Mouse (Mus musculus): ENCODE measurements around the gene Rinl. TPM values are rescaled to one million over a fixed set of nuclear protein-coding genes. Genes with fewer than 3 reads are reported as not detected.
A peak's percentile ranks its signal among the peaks of the same experiment; 100 is the strongest.

The Rinl gene
- polyA plus RNA-seq, 1 experiment from 2014 or later, result 16.1 TPM

DNA sequence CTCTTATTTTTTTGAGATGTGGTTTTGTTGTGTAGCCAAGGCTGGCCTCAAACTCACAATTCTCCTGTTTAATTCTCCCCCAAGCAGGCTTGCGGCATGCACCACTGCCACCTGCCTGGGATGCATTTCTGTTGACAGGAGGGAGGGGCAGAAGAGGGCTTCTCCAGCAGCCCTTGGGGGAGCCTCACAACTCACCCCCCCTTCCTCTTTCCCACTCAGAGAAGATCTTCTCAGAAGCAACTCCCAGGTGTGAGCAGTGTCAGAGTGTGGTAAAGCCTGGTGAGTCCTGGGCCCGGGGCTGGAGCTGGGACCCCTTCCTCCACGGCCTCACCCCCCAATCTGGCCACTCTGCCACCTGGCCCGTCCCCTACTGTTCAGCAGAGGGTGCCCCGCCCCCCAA, 3.6 kb upstream of the Rinl start:
- no peaks in the 10 kb centered on the region for H3K9me3 ChIP-seq (replicated peaks)
- WGBS (ENCODE audit: insufficient replicate concordance), result 74% methylated on average over 5 of the region's 5 CpGs
- no peak for ATAC-seq

DNA sequence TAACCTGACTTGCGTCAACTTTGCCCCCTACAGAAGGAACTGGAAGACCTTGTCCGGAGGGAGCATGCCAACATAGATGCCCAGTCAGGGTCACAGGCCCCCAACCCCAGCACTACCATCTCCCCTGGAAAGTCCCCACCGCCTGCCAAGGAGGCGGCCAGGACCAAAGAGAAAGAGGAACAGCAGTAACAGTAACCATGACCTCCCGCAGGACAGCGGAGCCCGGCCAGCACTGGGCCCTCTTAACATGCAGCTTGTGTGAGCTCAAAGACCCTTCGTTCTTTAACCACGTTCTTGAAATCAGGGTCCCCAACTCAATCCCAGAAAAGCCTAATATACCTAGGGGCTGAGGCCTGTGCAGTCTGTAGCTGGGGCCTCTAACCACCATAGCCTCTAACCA, 885 bp upstream of the Rinl start:
- H3K4me1 ChIP-seq, result peaks cover 27% of the 10 kb centered on the region
- no peak overlapping the region for H3K27ac ChIP-seq
- no peak overlapping the region for H3K9ac ChIP-seq
- no peak overlapping the region for H3K4me2 ChIP-seq
- no peak for ATAC-seq
- no peak overlapping the region for H3K4me3 ChIP-seq
- WGBS (ENCODE audit: insufficient replicate concordance), result 90% methylated on average over 9 of the region's 9 CpGs
- H3K27me3 ChIP-seq (replicated peaks), result no peaks in the 10 kb centered on the region
- H3K36me3 ChIP-seq, result peaks cover 33% of the 10 kb centered on the region
- no peaks in the 10 kb centered on the region for H3K9me3 ChIP-seq (replicated peaks)

More for the DNA sequence above, 3.6 kb upstream of the Rinl start:
- Histone ChIP-seq H3K36me3 (peaks cover 36% of the 10 kb centered on the region), H3K4me1 (peaks cover 27% of the 10 kb centered on the region), H3K27me3 (replicated peaks) (no peaks in the 10 kb centered on the region), H3K4me2 (no peak overlapping the region), H3K4me3 (no peak overlapping the region), H3K9ac (no peak overlapping the region), H3K27ac (no peak overlapping the region)

DNA sequence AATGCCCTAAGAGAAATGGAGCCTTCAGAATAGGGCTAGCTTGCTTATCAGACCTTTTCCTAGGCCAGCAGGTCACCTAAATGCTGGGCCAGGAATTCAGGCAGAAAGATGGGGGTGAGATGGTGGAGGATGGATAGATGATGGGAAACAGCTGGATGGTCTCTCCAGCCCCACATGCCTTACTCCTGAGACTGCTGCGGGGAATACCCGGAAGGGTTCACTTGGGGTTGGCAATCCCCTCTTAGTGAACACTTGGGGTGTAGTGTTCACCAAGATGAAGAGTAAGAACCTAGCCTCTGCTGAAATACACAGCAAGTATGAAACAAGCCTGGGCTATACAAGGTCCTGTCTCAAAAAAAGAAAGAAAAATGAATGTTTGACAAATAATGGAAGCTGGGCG, 466 bp downstream of the Rinl start:
- WGBS (ENCODE audit: insufficient replicate concordance), result 74% methylated on average over 3 of the region's 3 CpGs

DNA sequence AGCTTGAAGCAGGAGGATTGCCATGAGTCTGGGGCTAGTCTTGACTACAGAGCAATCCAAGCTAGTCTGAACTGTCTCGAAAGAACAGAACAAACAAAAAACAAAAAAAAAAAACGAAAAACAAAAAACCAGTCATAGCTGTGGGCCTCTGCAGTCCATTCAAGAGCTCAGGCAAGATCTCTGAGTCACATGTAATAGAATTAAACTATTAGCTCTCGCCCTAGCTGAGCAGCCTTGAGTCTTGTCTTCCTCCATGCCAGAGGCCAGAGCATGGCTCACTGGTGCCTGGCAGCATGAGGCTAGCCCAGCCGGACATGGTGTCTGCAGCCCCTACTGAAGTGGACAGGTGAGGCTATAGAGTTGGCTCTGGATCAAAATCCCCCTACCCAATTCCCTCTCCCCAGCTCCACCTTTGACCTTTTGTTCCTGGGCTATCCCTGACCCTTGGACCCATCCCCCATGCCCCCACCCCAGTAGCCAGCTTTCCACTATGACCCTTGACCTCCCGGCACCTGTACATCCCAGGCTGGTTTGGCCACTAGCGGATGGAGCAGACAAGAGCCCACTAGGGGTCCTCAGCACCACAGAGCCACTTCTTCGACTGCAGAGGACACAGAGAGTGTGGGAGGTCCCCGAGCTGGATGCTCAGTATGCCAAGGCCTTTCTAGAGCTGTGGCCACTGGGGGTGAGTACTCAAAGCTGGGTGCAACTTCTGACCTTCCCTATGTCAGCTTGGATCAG, 1.5 kb downstream of the Rinl start:
- Histone ChIP-seq H3K27ac (no peak overlapping the region), H3K36me3 (peaks cover 18% of the 10 kb centered on the region; the same call in 1 of the 2 replicates), H3K4me2 (no peak overlapping the region), H3K9me3 (replicated peaks) (no peaks in the 10 kb centered on the region), H3K4me1 (peaks cover 28% of the 10 kb centered on the region), H3K27me3 (replicated peaks) (no peaks in the 10 kb centered on the region; the same call in 1 of the 2 replicates), H3K9ac (no peak overlapping the region), H3K4me3 (no peak overlapping the region)
- ATAC-seq, result 0 out of 2 replicates have a peak, but pooled peaks have one; percentile 27
- WGBS (ENCODE audit: insufficient replicate concordance), result 56% methylated on average over 8 of the region's 8 CpGs

More for the DNA sequence above, 466 bp downstream of the Rinl start:
- no peak for ATAC-seq
- H3K9me3 ChIP-seq (replicated peaks), result no peaks in the 10 kb centered on the region
- peaks cover 22% of the 10 kb centered on the region; the same call in 1 of the 2 replicates for H3K36me3 ChIP-seq
- 0 out of 2 replicates have a peak overlapping the region, but pooled peaks have one; percentile 1 for H3K9ac ChIP-seq
- no peaks in the 10 kb centered on the region for H3K27me3 ChIP-seq (replicated peaks)
- no peak overlapping the region for H3K4me3 ChIP-seq
- peaks cover 27% of the 10 kb centered on the region for H3K4me1 ChIP-seq
- H3K4me2 ChIP-seq, result no peak overlapping the region
- H3K27ac ChIP-seq, result no peak overlapping the region

DNA sequence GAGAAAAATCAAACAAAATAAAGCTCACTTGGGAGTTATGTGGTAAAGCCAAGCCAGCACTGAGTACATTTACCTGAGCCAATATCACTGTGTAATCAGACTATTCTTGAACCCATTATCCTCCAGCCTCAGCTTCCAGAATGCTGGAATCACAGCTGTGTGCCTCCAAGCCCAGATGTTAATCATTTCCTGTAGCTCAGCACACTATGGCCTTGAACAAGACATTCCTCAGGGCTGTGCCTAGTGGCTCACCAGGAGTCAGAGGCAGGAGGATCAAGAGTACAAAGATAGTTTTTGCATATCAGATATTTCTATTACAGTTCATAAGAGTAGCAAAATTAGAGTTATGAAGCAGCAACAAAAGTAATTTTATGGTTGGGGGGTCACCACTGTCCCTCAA, 2.9 kb downstream of the Rinl start:
- H3K9me3 ChIP-seq (replicated peaks), result no peaks in the 10 kb centered on the region
- no peak overlapping the region for H3K4me3 ChIP-seq
- no peak overlapping the region for H3K9ac ChIP-seq
- H3K4me2 ChIP-seq, result no peak overlapping the region
- 0 out of 2 replicates have a peak, but pooled peaks cover 7% of the 10 kb centered on the region for H3K36me3 ChIP-seq
- peaks cover 43% of the 10 kb centered on the region for H3K4me1 ChIP-seq
- ATAC-seq, result no peak
- H3K27me3 ChIP-seq (replicated peaks), result no peaks in the 10 kb centered on the region; the same call in 1 of the 2 replicates
- no peak overlapping the region for H3K27ac ChIP-seq

DNA sequence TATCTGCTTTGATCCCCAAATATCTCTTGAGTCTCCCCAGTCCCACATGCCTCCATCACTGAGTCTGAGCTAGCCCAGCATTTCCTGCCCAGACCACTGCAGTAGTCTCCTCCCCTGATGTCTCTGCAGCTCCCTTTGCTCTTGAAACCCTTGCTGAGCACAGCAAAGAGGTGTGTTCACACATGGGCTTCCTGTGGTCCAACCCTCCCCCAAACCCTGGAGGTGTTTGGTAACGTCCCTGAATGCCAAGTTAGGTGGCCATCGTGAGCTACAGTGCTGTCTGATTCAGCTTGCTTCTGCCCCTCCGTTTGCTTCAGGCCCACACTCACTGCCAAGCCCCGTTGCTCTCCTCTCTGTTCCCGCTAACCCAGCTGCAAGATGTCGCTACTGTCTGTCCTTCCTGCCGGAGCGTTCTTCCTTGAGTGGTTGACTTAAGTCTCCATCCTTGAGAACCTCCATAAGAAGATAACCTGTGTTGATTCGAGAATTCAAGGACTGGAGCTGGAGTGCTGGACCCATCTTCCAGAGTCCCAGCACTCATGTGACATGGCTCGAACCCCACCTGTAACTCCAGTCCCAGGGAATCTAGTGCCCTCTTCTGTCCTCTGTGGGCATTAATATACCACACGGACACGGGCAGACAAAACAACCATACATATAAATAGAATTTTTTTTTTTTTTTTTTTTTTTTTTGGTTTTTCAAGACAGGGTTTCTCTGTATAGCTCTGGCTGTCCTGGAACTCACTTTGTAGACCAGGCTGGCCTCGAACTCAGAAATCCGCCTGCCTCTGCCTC, 3.8 kb downstream of the Rinl start:
- Histone ChIP-seq H3K36me3 (peaks cover 8% of the 10 kb centered on the region; the same call in 1 of the 2 replicates), H3K27ac (no peak overlapping the region), H3K9me3 (replicated peaks) (no peaks in the 10 kb centered on the region), H3K4me3 (no peak overlapping the region), H3K4me1 (peaks cover 52% of the 10 kb centered on the region), H3K27me3 (replicated peaks) (no peaks in the 10 kb centered on the region; the same call in 1 of the 2 replicates), H3K4me2 (no peak overlapping the region), H3K9ac (no peak overlapping the region)
- WGBS (ENCODE audit: insufficient replicate concordance), result 67% methylated on average over 14 of the region's 14 CpGs
- ATAC-seq, result no peak

DNA sequence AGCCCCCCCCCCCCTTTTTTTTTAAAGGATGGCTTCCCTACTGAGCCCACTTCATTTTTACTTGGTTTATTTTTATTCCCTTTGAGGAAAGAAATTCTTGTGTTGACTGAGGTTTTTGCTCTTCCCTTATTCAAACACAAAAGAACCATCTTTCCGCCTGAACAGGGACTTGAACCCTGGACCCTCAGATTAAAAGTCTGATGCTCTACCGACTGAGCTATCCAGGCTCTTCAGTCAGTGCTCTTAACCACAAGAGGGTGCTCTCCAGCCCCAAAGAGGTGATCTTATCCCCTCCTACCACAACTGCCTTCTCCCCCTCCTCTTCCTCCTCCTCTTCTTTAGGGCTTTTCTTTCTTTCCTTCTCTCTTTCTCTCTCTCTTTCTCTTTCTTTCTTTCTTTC, 5.1 kb downstream of the Rinl start:
- Histone ChIP-seq H3K4me3 (no peak overlapping the region), H3K9ac (no peak overlapping the region), H3K27ac (no peak overlapping the region), H3K9me3 (replicated peaks) (no peaks in the 10 kb centered on the region), H3K4me1 (peaks cover 45% of the 10 kb centered on the region), H3K27me3 (replicated peaks) (no peaks in the 10 kb centered on the region; the same call in 1 of the 2 replicates), H3K4me2 (no peak overlapping the region), H3K36me3 (peaks cover 11% of the 10 kb centered on the region; the same call in 1 of the 2 replicates)
- no peak for ATAC-seq
- WGBS (ENCODE audit: insufficient replicate concordance), result 11% methylated on average over 2 of the region's 2 CpGs

DNA sequence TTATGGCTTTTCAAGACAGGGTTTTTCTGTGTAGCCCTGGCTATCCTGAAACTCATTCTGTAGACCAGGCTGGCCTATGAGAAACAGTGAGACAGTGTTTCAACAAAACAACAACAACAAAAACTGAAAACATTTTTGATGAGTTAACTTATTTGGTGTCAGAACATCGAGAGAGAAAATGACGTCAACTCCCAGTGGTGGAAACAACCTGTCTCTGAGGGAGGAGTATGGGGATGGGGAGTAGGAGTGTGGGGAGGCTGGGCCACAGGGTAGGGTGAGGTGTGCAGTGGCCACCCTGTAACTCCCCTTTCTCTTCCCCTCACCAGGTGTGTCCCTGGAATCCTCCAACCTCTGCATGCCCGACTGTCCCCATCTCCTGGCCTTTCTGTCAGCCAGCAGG, 5.7 kb downstream of the Rinl start:
- no peak for ATAC-seq
- Histone ChIP-seq H3K4me2 (no peak overlapping the region), H3K9ac (no peak overlapping the region), H3K27ac (no peak overlapping the region), H3K9me3 (replicated peaks) (no peaks in the 10 kb centered on the region), H3K4me1 (peaks cover 39% of the 10 kb centered on the region), H3K27me3 (replicated peaks) (no peaks in the 10 kb centered on the region; the same call in 1 of the 2 replicates), H3K4me3 (no peak overlapping the region), H3K36me3 (peaks cover 15% of the 10 kb centered on the region; the same call in 1 of the 2 replicates)
- 71% methylated on average over 3 of the region's 3 CpGs for WGBS (ENCODE audit: insufficient replicate concordance)

DNA sequence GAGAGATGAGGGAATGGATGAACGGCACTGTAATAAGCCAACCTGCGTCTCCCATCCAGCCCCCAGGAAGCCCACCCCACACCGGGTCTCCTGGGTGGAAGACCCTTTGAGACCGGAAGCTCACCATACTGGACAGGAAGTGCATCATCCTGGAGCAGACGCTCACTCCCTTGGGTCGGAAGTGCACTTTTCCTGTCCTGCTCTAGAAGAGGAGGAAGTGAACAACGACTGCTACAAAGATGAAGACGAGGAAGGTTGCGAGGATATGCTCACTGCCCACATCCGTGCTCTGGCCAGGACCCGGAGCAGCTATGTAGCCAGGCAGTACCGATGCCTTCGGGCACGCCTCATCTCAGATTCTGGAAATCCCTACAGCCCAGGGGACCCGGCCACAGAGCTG, 7.1 kb downstream of the Rinl start:
- peaks cover 15% of the 10 kb centered on the region; the same call in 1 of the 2 replicates for H3K36me3 ChIP-seq
- H3K9ac ChIP-seq, result peak overlapping the region; percentile 76
- H3K27ac ChIP-seq, result peak overlapping the region; percentile 72
- peak overlapping the region; percentile 62 for H3K4me3 ChIP-seq
- H3K27me3 ChIP-seq (replicated peaks), result no peaks in the 10 kb centered on the region; the same call in 1 of the 2 replicates
- H3K4me2 ChIP-seq, result peak overlapping the region; percentile 87
- peaks cover 35% of the 10 kb centered on the region for H3K4me1 ChIP-seq
- ATAC-seq, result no peak
- 19% methylated on average over 15 of the region's 15 CpGs for WGBS (ENCODE audit: insufficient replicate concordance)
- H3K9me3 ChIP-seq (replicated peaks), result no peaks in the 10 kb centered on the region

DNA sequence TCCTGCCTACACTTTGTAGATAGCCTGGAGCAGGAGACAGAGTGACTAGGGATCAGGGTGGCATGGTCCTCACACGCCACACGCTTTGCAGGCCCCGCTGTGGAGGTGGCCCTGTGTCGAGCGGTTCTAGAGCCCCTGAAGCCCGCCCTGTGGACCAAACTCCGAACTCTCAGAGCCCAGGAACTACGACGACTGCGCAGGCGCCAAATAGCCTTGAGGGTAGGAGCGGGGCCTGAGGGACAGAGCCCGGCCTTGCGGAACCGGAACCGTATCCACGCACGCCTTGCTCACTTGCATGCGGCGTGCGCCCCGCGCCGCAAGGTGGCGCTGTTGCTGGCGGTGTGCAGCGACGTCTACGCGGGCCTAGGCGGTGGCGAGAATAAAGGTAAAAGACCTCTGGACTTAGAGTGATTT, 7.8 kb downstream of the Rinl start:
- Histone ChIP-seq H3K4me3 (peak overlapping the region; percentile 62), H3K27me3 (replicated peaks) (no peaks in the 10 kb centered on the region; the same call in 1 of the 2 replicates), H3K9ac (peak overlapping the region; percentile 76), H3K27ac (peak overlapping the region; percentile 72), H3K36me3 (peaks cover 15% of the 10 kb centered on the region; the same call in 1 of the 2 replicates), H3K9me3 (replicated peaks) (no peaks in the 10 kb centered on the region), H3K4me2 (peak overlapping the region; percentile 87), H3K4me1 (peaks cover 40% of the 10 kb centered on the region)
- WGBS (ENCODE audit: insufficient replicate concordance), result 3% methylated on average over 32 of the region's 32 CpGs
- peak; percentile 74 for ATAC-seq

DNA sequence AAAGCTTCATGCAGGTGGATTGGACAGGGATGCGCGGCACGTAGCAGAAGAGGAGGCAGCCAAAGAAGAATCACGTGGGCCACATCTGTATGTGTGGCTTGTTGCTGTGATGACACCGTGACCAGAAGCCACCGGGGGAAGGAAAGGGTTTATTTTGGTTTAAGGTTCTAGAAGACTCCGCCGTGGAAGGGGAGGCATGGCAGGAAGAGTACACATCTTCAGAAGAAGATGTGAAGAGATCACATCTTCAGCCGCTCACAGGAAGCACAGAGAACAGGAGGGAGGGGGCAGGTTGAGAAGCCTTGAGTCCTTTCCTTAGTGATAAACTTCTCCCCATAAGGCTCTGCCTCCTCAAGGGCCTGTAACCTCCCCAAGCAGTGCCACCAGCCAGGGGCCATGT, 11.2 kb downstream of the Rinl start:
- no peak overlapping the region for H3K4me3 ChIP-seq
- no peaks in the 10 kb centered on the region; the same call in 1 of the 2 replicates for H3K27me3 ChIP-seq (replicated peaks)
- H3K9me3 ChIP-seq (replicated peaks), result no peaks in the 10 kb centered on the region
- WGBS (ENCODE audit: insufficient replicate concordance), result 87% methylated on average over 9 of the region's 9 CpGs
- no peak overlapping the region for H3K27ac ChIP-seq
- H3K4me2 ChIP-seq, result no peak overlapping the region
- no peak for ATAC-seq
- H3K36me3 ChIP-seq, result peaks cover 15% of the 10 kb centered on the region; the same call in 1 of the 2 replicates
- no peak overlapping the region for H3K9ac ChIP-seq
- H3K4me1 ChIP-seq, result peaks cover 63% of the 10 kb centered on the region

DNA sequence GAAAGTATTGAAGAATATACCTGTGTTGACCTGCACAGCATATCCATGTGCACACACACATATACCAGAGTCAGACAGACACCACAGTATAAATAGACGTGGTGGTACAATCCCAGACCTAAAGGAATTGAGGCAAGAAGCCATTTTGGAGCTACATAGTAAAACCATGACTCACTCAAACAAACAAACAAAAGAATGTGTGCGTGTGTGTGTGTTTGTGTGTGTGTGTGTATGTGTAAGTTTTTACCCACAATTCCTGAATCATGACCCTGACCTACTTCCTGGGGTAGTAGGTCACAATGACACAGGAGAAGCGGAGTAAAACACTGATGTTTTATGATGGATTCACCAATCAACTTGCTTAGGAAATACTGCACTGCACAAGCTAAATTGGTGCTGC, 12.7 kb downstream of the Rinl start:
- H3K27ac ChIP-seq, result peak overlapping the region; percentile 80; the same call in 1 of the 2 replicates
- H3K4me2 ChIP-seq, result no peak overlapping the region

More for the DNA sequence above, 12.7 kb downstream of the Rinl start:
- no peak for ATAC-seq
- no peaks in the 10 kb centered on the region for H3K27me3 ChIP-seq (replicated peaks)
- H3K4me3 ChIP-seq, result no peak overlapping the region
- H3K4me1 ChIP-seq, result peaks cover 50% of the 10 kb centered on the region
- H3K9ac ChIP-seq, result no peak overlapping the region
- no peaks in the 10 kb centered on the region for H3K9me3 ChIP-seq (replicated peaks)
- WGBS (ENCODE audit: insufficient replicate concordance), result 74% methylated on average over 3 of the region's 3 CpGs
- H3K36me3 ChIP-seq, result peaks cover 15% of the 10 kb centered on the region; the same call in 1 of the 2 replicates

Data from liver, embryonic 12.5 days (tissue).